Mouse (Mus musculus) gonadal fat pad, adult 2 months (tissue): ENCODE data around the gene 4930558C23Rik. TPM values are rescaled to one million over a fixed set of nuclear protein-coding genes. Genes with fewer than 3 reads are reported as not detected.
"Not testable (repeated sequence)": the region's sequence is repeated elsewhere in the genome, so short reads cannot be mapped to it uniquely, and the experiment has no call there.

Experiments
- DNase-seq: peaks from one replicate; pipeline ENCODE4 v3.0.0-alpha.2; 2012; ENCODE audit warnings: low read depth
- polyA plus RNA-seq: library from polyadenylated mRNA; depleted of rRNA; stranded (reverse); fragments of >200 nt; gene quantifications from 2 replicates; pipeline ENCODE4 v1.2.3, GENCODE M21; 2012; rRNA removed

4930558C23Rik gene
- not detected in 2 replicates for polyA plus RNA-seq

DNA sequence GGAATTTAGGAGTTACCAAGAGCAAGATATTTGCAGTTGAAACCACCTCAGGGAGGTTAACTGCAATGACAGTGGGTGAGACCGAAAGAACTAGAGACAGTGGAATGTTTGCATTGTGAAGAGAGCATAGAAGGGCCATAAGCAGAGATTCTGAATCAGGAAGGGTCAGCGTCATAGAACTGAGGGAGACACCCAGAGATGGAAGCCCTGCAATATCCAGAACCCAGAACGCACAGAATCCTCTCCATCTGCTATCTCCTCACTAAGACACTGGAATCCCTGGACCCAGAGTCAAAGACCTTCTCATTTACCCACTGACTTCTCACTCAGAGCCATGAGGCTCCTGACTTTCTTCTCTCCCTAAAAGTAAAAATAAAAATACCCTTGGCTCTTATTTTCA, at the start of gene 4930558C23Rik:
Gene 4930558C23Rik, minus strand, starts transcription at position 101 of the 400 bp plus-strand sequence.
- no peak for DNase-seq

DNA sequence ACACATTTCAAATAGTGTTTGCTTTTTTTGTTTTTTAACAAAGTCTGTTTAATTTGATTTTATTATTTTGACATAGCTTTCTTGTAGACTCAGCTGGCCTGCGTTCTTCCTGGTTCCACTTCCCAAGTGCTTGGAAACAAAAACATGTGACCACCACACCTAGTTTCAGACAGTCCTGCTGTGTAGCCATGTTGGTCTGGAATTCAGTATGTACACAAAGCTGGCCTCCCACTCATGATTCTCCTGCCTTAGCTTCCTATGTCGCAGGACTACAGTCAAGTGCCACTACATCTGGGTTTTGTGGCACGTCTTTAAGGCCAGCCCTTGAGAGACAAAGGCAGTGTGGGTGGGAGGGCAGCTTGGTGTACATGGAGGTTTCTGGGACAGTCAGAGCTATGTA, 48.3 kb upstream of the 4930558C23Rik start:
- no peak for DNase-seq

DNA sequence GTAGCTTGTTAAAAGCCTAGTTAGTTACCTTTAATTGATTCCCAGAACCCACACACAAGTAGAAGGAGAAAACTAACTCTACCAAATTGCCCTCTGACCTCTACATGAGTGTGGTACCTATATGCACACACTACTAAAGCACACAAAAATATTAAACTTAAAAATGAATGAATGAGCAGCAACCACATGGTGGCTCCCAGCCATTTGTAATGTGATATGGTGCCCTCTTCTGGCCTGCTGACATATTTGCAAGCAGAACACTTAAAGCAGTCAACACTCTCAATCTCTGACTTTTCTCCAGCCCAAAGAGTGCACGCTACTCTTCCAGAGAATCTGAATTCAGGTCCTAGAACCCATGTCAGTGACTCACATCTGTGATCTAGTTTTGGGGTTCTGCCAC, 47.8 kb upstream of the 4930558C23Rik start:
- no peak for DNase-seq

DNA sequence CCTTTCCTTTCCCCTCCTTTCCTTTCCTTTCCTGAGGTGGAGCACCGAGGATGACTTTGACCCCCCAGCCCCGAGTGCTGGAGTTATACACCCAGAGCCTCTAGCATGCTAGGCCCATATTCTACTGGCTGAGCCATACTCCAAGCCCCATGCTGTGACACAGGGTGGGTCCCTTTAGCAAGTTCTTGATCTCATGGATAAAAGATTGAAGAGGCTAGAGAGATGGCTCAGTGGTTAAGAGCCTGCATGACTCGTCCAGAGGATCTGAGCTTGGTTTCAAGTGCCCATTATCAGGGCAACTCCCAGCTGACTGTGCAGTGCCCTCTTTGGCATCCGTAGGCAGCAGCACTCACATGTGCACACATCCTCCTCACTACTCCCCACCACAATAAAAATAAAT, 42.7 kb upstream of the 4930558C23Rik start:
- DNase-seq: no peak

DNA sequence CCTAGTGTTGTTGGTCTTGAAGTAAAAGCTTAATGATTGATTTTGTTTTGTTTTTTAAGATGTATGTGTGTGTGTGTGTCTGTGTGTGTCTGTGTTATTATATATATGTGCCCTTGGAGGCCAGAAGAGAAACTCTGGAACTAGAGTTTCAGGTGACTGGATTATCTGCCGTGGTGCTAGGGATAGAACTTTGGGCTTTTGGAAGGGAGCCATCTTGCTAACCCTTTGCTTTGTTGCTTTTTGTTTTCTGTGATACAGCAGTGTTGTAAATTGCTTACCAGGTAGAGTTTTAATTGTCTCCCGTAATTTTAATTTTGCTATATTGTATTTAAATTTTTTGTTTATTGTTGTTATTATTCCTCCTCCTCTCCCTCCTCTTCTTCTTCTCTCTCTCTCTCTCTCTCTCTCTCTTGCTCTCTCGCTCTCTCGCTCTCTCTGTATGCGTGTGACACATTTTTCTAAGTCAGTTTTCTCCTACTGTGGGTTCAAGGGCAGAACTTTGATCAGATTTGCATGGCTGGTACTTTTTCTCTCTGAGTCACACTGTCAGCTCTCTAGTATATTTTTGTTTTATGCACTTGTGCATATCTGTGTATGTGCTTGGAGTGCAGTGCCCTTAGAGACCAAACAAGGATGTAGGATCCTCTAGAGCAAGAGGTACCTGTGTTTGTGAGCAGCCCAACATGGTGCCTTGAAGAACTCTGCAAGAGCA, 39.9 kb upstream of the 4930558C23Rik start:
- DNase-seq: no peak

DNA sequence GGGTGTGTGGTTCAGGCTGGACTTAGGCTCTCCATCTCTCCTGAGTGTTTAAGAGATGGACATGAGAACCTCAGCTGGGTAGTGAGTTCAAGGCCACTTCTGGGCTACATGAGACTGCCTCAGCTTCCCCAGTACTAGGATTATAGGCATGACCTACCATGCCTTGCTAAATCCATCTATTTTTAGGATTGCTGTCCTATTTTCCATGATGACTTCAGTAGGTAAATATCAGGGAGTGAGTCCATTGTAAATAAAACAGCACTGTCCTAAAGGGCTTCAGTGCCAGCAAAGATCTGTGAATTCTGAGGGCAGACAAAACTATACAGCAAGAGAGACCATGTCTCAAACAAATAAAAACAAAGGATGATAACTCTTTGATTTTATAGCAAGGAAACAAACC, 37.0 kb upstream of the 4930558C23Rik start:
- no peak for DNase-seq

DNA sequence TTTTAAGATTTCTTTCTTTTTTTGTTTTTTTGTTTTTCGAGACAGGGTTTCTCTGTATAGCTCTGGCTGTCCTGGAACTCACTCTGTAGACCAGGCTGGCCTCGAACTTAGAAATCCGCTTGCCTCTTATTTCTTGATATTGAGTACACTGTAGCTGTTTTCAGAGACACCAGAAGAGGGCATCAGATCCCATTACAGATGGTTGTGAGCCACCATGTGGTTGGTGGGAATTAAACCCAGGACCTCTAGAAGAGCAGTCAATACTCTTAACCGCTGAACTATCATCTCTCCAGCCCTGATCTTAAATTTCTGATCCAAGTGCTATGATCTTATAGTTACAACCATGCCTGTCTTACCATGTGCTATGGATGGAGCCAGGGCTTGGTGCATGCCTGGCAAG, 36.0 kb upstream of the 4930558C23Rik start:
- not testable (repeated sequence) for DNase-seq

DNA sequence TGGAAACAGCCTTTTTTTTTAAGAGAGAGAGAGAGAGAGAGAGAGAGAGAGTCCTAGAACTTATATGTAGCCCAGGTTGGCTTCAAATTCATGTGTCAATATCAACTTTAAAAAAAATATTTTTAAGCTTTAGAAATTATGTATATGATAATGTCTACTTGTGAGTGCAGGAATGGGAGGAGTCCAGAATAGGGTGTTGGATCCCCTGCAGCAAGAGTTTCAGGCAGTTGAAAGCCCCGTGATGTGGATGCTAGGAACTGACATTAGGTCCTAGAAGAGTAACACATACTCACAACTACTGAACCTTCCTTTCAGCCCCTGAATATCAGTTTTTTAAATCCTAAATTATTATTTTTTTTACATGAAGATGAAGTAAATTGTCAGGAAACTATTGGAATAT, 32.9 kb upstream of the 4930558C23Rik start:
- no peak for DNase-seq

DNA sequence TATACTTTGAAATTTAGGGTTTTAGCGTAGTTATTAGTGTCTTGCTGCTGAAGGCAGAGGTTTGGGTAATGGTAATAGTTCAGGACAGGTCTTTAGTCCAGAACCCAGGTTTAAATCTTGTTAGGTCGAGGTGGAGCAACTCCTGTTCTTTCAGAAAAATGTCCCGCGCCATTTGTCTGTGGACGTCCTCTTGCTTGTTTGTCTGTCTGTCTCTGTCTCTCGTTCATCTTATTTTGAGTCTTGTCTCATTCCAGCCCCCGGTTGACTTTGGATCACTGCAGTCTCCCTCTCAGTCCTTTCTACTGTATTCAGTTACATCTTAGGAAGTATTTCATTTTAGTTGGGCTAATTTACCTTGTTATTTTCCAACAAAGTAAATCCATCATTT, 32.3 kb upstream of the 4930558C23Rik start:
- no peak for DNase-seq

DNA sequence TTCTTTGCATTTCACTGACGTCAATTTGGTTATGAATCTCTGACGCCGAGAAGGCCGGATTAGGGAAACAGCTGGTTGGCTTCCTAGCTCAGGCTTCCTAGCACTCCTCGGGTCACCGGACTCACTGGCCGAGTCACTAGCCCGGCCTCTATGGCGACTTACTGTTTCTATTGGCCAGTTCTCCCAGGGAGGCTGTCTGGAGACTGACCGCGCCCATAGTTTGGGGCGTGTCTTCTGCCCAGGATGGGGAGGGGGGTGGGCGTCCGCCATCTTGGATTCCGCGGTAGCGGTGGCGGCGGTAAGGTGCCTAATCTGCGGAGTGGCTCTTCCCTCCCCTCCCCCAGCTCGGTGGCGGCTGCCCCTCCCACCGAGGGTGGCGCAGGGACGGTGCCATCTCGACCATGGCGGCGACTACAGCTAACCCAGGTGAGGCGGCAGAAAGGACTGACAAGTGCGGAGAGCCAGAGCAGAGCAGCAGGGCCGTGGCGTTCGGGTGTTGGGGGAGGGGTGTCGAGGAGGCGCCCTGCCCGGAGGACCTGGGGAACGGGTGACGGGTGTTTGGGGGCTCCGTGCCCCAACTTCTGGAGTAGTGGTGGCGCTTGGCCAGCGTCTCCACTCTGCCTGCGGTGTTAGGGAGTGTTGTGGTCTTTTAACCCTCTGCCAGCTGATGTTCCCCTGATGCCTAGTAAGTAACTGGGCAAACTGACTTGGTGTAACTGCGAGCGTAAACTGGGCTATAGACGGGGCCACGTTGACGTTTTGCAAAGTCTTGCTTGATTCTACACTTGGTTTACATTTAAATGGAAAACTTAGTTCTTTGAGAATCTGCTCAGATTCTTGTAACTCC, 31.7 kb upstream of the 4930558C23Rik start, which contains the start of gene Arnt:
Gene Arnt, plus strand, starts transcription at position 253 of the 847 bp plus-strand sequence.
- DNase-seq: peak; percentile 88

DNA sequence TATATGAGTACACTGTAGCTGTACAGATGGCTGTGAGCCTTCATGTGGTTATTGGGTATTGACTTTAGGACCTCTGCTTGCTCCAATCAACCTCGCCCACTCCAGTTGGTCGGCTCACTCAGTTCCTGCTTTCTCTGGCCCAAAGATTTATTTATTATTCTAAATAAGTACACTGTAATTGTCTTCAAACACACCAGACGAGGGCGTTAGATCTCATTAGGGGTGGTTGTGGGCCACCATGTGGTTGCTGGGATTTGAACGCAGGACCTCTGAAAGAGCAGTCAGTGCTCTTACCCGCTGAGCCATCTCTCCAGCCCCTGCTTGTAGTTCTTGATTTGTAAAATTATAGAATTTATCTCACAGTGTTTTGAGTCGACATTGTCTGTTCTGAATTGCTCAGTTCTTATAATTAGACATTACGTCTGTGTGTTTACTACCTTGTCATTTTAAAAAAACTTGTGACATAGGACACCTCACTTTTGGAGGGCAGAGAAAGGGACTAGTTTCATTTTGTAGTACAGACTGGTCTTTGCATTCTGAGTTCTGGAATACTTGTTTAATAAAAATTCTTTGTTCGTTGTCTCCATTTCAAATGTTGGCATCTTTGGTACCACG, 30.8 kb upstream of the 4930558C23Rik start:
- DNase-seq: no peak

DNA sequence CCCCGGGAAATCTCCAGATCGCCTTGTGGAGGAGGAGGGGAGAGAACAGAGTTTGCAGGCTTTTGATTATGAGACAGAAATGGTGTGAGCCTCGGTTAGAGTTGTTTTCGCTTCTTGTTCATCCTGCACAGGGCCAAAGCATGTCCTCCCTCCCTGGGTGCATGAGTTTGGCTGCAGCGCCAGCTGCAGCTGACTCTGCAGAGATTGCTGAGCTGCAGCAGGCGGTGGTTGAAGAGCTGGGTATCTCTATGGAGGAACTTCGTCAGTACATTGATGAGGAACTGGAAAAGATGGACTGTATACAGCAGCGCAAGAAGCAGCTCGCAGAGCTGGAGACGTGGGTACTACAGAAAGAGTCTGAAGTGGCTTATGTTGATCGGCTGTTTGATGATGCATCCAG, 25.8 kb upstream of the 4930558C23Rik start:
- not testable (repeated sequence) for DNase-seq

DNA sequence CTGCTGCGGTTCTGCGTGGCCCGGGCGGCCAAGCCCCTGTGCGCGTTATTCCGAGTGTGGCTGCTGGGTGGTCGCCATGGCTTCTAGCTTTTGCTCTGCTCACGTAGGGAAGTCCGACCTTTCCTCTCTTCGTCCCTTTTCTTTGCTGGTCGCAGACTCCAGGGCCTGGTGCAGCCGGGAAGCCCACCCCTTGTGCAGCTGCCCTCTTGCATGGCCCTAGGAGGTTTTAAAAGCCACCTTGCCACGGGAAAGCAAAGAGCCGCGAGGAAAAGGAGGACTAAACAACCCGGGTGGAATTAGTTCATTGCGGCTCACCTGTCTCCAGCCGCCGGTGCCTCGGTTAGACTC, 25.2 kb upstream of the 4930558C23Rik start:
- not testable (repeated sequence) for DNase-seq

DNA sequence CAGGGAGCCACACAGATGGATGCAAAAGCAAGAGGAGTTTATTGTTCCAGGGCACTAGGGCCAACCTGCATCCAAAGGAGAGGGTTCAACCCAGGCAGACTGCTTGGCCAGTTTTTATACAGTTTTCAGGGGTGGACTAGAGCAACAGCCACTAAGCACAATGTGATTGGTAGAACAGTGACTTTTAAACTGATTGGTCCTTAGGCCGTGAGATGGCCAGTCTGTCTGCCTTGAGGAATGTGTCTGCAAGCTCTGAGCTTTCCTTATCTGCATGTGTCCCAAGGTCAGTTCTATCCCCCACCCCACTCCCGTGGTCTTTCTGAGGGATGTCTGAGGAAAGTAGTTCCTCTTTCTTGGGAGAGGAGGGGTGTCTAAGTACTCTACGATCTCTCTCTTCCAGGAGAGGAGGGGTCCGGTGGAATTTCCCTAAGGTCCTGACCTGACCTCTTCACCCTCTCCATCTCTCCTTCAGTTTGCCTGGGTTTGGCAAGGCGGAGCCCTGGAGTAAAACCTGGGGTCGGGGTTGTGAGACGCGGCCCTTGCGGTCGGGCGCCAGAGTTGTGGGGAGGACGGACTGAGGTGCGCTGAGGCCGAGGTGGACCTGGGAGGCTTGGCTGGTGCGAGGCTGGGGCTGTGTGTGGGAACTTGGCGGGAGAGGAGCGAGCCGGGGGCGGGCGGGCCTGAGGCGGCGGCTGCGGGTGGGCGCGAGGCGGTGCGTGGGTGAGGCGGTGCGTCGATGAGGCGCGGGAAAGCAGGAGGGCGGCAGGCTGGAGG, 24.7 kb upstream of the 4930558C23Rik start:
- DNase-seq: not testable (repeated sequence)

DNA sequence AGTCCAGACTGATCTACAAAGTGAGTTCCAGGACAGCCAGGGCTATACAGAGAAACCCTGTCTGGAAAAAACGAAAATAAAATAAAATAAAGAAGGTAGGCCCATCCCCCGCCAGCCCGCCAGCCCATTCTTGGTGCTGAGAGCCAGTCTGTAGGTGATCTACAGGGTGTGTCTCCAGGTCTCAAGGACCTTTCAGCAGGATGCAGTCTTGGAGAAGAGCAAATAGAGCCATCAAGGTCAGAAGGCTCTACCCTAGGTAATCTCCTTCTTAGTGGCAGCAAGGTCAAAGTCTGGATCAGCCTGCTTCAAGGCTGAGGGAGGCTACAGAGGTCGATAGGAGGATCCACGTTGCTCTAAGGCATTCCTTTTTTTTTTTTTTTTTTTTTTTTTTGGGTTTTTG, 23.8 kb upstream of the 4930558C23Rik start:
- not testable (repeated sequence) for DNase-seq

DNA sequence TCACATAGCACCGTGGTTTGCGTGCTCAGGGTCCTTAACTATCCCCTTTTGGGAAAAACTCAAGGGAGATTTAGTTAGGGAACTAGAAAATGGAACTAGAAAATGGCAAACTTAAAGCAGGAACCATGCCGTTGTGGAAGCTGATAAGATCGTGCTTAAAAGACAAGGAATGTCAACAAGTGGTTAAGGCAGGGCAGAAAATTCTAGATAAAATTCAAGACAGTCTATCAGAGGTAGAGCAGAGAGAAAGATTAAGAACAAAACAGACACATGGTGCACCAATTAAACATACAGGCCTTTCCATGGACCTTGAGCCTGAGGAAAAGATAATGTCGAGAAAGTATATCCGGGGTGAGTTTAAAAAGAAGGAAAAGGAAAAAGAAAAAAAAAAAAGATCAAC, 15.2 kb upstream of the 4930558C23Rik start:
- DNase-seq: no peak

DNA sequence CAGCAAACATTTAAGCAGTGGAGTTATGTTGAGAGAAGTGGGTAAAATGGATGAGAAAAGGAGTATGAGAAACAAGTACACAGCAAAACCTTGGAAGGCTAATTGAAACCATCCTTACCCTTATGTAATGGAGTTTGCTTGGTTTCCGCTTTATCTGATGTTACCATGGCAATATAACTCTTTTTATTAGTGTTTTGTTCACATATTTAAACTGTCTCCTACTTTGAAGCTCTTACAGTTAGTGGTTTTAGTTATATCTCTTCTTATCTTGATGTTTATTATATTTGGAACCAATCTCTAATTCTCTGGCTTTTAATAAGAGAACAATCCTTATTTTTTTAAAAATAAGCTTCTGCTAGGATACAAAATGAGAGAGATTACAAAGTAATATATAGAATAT, 9.6 kb upstream of the 4930558C23Rik start:
- no peak for DNase-seq

DNA sequence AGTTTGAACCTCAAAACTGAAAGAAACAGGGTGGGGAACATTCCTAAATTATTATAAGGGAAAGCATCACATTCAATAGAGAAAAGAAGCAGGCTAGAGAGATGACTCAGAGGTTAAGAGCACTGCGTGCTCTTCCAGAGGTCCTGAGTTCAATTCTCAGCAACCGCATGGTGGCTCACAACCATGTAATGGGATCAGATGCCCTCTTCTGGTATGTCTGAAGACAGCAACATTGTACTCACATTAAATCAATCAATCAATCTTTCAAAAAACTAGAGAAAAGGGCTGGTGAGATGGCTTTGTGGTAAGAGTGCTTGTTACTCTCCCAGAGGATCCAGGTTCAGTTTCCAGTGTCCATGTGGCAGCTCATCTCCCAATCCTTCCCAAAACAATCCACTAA, 6.2 kb upstream of the 4930558C23Rik start:
- no peak for DNase-seq

DNA sequence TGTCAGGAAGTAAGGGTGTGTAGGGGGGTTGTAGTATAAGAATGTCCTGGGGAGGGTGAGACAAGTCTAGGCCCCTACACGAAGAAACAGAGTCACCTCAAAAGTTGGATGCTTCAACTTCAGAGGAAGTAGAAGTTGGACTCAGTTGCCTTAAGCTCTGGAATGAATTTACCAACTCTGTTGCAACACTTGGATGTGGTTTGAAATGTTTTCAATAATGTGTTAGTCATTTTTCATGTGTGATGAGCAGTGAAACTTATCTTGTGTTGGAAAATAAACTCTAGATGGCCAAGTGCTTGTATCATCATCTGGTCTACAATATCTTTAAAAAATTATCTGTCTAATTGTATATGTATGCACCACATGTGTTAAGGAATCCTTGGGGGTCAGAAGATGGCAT, 5.1 kb upstream of the 4930558C23Rik start:
- no peak for DNase-seq

DNA sequence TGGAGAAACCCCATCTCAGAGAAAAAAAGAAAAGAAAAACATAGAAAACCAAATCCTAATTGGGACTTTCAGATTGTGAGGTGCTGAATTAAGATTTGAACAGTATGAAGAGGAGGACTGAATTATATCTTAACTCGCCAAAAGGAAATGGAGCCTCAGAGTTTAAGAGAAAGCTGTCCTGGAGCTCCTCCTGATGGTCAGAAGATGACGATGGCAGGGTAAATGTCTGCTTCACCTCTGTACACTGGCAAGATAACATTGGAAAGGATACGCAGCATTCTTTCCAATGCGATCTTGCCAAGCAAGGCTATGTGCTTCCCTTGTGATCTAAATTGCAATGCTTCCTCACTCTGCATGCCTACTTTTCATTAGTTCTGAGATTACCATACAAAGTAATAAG, 8.3 kb downstream of the 4930558C23Rik start:
- DNase-seq: no peak

DNA sequence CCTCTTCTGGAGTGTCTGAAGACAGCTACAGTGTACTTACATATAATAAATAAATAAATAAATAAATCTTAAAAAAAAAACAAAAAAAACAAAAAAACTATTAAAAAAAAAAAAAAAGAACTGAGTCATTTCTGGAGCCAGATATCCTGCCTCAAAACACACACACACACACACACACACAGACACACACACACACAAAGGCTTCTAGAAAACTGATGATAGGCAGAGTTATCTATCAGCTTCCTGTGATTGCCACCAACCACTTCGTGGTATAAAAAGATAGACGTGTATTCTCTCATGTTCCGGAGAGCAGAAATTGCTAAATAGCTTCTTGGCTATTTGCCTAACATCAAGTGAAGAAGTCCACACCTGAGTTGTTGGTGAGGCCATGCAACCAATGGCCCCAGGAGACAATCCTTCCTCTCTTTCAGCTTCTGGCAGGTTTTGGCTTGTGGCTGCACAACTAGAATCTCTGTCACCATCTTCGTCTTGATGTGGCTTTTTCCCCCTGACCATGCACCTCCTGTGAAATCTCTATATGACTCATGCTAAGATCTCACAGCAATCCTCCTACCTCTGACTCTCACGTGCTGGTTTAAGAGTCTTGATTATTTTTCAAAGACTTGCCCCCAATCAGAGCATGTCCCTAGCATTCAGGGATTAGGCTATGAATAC, 17.1 kb downstream of the 4930558C23Rik start:
- no peak for DNase-seq
